Mouse (Mus musculus) midbrain, embryonic 15.5 days (tissue): ENCODE results near the gene Fbxl22. TPM values are rescaled to one million over a fixed set of nuclear protein-coding genes. Genes with fewer than 3 reads are reported as not detected.
A peak's percentile ranks its signal among the peaks of the same experiment; 100 is the strongest.

ENCODE experiments used
- ATAC-seq: fragments of 200-750 bp; cut with Nextera tagmentation; replicated peaks from 2 replicates; pipeline ENCODE4 v1.8.0; 2017; ENCODE audit warnings: moderate TSS enrichment
- H3K27ac ChIP-seq: fragments of 300-500 bp; sonication (generic); 2 replicates; pipeline ENCODE4 v1.5.1; 2015; ENCODE audit warnings: mild to moderate bottlenecking, inconsistent platforms
- H3K27me3 ChIP-seq: fragments of 300-500 bp; sonication (generic); replicated peaks from 2 replicates; pipeline ENCODE4 v1.6.1; 2015; ENCODE audit warnings: inconsistent platforms
- H3K36me3 ChIP-seq: fragments of 300-500 bp; sonication (generic); replicated peaks from 2 replicates; pipeline ENCODE4 v1.6.1; 2015; ENCODE audit warnings: inconsistent platforms
- H3K4me1 ChIP-seq: fragments of 300-500 bp; sonication (generic); 2 replicates; pipeline ENCODE4 v1.6.1; 2015; ENCODE audit warnings: inconsistent platforms
- H3K4me2 ChIP-seq: fragments of 300-500 bp; sonication (generic); 2 replicates; pipeline ENCODE4 v1.6.1; 2015; ENCODE audit warnings: inconsistent platforms, mild to moderate bottlenecking, moderate library complexity
- H3K4me3 ChIP-seq: fragments of 300-500 bp; sonication (generic); 2 replicates; pipeline ENCODE4 v1.5.1; 2015; ENCODE audit warnings: mild to moderate bottlenecking, inconsistent platforms
- H3K9ac ChIP-seq: fragments of 300-500 bp; sonication (generic); 2 replicates; pipeline ENCODE4 v1.6.1; 2015; ENCODE audit warnings: mild to moderate bottlenecking, inconsistent platforms
- H3K9me3 ChIP-seq: fragments of 300-500 bp; sonication (generic); 2 replicates; pipeline ENCODE4 v1.6.1; 2016; ENCODE audit warnings: inconsistent platforms
- WGBS: fragments of 180-500 bp; shearing (Covaris S2); methylation state at CpG from one replicate; pipeline ENCODE4 v1.1.7; 2015; ENCODE audit warnings: mixed read lengths; 5-methylcytosine and 5-hydroxymethylcytosine counted together
- polyA plus RNA-seq: library from polyadenylated mRNA; unstranded; fragments of >200 nt; fragmentation: Nextera tagmentation; extraction: Ambion mirVana; gene quantifications from 2 replicates; pipeline ENCODE4 v1.2.1, GENCODE M21; 2015

The Fbxl22 gene
- polyA plus RNA-seq, 1 experiment from 2014 or later, result 1.2 TPM

DNA sequence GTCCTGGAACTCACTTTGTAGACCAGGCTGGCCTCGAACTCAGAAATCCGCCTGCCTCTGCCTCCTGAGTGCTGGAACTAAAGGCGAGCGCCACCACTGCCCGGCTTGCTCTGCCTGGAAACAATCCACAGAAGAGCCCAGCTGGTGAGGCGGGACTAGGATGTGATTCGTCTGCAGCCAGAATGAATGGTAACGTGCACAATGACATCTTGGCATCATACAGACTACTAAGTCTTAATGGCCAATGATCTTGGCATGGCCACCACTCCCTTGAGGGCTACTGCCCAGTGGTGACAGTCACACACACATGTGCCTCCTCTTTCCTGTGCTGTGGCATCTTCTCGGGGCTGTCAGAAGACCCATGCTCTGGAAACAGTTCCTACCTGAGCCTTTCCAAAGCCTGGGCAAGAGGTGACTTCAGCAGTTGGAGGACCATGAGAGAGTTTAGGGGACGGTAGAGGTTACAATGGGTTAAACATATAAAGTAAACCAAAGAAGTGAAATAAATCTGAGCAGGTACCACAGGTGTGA lies 1.4 kb upstream of the Fbxl22 start:
- Histone ChIP-seq H3K27ac (no peak overlapping the region), H3K4me3 (no peak overlapping the region), H3K9ac (no peak overlapping the region), H3K4me1 (peaks cover 17% of the 10 kb centered on the region), H3K4me2 (no peak overlapping the region), H3K27me3 (no peaks in the 10 kb centered on the region), H3K9me3 (no peaks in the 10 kb centered on the region), H3K36me3 (peaks cover 25% of the 10 kb centered on the region)
- no peak for ATAC-seq
- WGBS, result 92% methylated on average over 10 of the region's 10 CpGs

DNA sequence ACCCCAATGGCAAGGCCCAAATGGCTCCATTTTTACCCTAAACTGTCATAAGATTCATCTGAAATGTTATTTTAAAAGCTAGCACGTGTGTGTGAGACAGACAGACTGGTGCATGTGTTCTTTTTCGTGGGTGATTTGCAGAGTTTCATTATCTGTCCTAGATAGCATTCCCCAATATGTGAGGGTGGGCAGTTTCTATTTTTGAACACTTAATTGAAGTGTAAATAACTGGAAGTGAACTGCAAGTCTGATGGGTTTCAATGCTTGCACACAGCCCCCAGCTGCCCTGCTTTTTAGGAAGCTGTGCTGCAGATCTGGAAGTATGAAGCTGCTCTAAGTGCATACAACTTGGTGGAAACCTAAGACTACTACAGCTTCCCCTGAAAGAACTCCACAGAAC lies 722 bp upstream of the Fbxl22 start:
- Histone ChIP-seq H3K27me3 (no peaks in the 10 kb centered on the region), H3K27ac (no peak overlapping the region), H3K9ac (no peak overlapping the region), H3K4me3 (no peak overlapping the region), H3K4me2 (no peak overlapping the region), H3K36me3 (peaks cover 22% of the 10 kb centered on the region), H3K9me3 (no peaks in the 10 kb centered on the region), H3K4me1 (peaks cover 23% of the 10 kb centered on the region)
- ATAC-seq, result no peak
- WGBS, result 81% methylated on average over 2 of the region's 2 CpGs

DNA sequence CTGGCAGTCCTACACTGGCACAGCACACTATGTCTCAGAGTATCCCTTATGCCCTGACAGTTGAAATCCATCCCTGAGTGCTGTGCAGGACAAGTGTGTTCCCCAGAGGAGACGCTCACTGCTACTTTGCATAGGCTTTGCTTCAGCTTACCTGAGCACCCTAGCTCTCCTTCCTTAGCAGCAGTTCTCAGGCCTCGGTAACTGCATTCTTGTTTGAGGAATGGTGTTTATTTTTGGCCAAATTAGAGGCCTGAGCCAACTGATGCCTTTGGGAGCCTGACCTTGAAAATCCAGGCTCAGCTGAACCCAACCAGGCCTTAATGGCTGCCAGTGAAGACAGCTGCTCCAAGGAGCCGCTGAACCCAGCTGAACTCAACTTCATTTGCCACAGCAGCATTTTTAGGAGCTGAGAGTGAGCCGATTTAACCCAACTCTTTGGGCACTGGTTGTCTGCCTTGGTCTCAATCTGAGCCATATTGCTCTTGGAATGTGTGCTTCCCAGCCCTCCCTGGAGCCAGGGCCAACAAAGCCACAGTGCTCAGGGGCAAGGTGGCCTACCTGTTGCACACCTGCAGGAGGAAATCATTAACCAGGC lies 635 bp downstream of the Fbxl22 start:
- Histone ChIP-seq H3K4me2 (no peak overlapping the region), H3K9ac (no peak overlapping the region), H3K4me3 (no peak overlapping the region), H3K27me3 (no peaks in the 10 kb centered on the region), H3K4me1 (peaks cover 25% of the 10 kb centered on the region), H3K36me3 (peaks cover 26% of the 10 kb centered on the region), H3K9me3 (no peaks in the 10 kb centered on the region), H3K27ac (peak overlapping the region; percentile 99; the same call in 1 of the 2 replicates)
- no peak for ATAC-seq
- WGBS, result 88% methylated on average over 4 of the region's 4 CpGs

DNA sequence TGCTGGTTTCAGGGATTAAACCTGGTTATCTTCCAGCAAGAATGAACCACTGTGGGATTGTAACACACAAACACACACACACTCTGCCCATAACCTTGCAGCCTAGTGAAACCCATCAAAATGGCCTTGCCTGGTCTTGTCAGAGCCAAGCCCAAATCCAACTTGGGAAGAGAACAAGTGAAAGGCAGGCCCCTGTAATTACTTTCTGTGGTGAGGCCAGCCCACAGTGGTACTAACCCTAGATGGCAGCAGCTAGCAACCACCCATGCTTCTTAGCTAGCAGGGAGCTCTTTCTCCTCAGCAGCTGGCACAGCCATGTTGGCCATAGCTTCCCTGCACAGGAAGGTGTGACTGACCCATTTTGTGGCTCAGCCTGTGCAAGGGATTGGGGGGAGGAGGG lies 1.2 kb downstream of the Fbxl22 start:
- Histone ChIP-seq H3K4me2 (no peak overlapping the region), H3K9ac (no peak overlapping the region; the same call in 1 of the 2 replicates), H3K4me3 (no peak overlapping the region), H3K4me1 (peaks cover 25% of the 10 kb centered on the region), H3K9me3 (no peaks in the 10 kb centered on the region), H3K27ac (peak overlapping the region; percentile 99), H3K27me3 (no peaks in the 10 kb centered on the region), H3K36me3 (peaks cover 26% of the 10 kb centered on the region)
- ATAC-seq, result no peak

DNA sequence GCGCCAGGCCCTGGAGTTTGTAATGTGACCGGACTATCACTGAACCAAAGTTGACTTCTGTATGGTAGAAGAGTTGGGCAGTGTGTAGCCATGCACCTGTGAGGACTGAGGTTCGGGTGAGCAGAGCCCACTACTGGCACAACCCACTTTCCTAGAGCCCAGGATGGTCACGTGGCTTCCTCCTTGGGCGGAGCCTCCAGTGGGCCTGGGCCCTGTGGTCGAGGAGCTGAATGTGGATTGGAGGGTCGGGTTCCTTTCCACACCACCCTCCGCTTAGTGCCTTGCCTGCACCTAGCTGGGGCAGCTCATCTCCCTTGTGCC lies 2.1 kb downstream of the Fbxl22 start:
- 0% methylated on average over 8 of the region's 8 CpGs for WGBS
- H3K27me3 ChIP-seq, result no peaks in the 10 kb centered on the region
- H3K9ac ChIP-seq, result peak overlapping the region; percentile 84

DNA sequence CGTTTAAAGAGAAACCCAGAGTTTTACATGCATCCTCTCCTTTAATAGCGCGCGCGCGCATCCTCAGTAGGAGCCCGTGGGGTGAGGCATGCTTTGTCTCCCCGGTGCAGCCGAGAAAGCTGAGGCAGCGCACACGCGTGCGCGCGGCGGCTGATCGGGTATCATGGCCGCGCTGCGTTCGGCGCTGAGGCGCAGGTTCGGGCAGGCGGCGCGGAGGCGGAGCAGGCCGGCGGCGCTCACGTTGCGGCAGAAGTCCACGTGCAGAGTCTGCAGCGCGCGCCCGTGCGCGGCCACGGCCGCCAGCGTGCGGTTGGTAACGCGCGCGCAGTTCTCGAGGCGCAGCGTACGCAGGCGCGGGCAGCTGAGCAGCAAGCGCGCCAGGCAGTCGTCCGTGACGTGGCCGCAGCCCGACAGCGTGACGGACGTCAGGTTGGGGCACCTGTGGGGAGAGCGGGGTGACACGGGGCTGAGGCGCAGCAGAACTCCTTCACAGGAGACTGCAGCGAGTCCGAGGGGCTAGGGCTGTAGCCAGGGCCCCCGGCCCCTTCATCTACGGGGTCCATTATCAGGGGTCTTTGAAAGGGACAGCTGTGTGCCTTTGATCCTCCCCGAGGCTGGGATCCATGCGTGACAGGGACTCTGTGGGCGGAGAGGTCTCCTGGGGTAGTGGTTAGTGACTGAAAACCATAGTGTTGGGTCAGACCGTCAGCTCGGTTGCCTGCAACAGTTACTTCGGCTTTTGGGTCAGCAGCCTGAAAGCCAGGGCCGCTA lies 2.6 kb downstream of the Fbxl22 start:
- Histone ChIP-seq H3K27me3 (no peaks in the 10 kb centered on the region), H3K9me3 (no peaks in the 10 kb centered on the region), H3K4me3 (peak overlapping the region; percentile 62), H3K4me1 (peaks cover 25% of the 10 kb centered on the region), H3K36me3 (peaks cover 23% of the 10 kb centered on the region), H3K27ac (peak overlapping the region; percentile 99), H3K4me2 (peak overlapping the region; percentile 96), H3K9ac (peak overlapping the region; percentile 84)
- under 1% methylated on average over 78 of the region's 78 CpGs for WGBS
- ATAC-seq, result peak; percentile 94

More for the DNA sequence above, 2.1 kb downstream of the Fbxl22 start:
- peak overlapping the region; percentile 96 for H3K4me2 ChIP-seq
- H3K4me1 ChIP-seq, result peaks cover 25% of the 10 kb centered on the region
- H3K36me3 ChIP-seq, result peaks cover 19% of the 10 kb centered on the region
- H3K4me3 ChIP-seq, result peak overlapping the region; percentile 62
- peak overlapping the region; percentile 99 for H3K27ac ChIP-seq
- no peaks in the 10 kb centered on the region for H3K9me3 ChIP-seq
- ATAC-seq, result peak; percentile 89

DNA sequence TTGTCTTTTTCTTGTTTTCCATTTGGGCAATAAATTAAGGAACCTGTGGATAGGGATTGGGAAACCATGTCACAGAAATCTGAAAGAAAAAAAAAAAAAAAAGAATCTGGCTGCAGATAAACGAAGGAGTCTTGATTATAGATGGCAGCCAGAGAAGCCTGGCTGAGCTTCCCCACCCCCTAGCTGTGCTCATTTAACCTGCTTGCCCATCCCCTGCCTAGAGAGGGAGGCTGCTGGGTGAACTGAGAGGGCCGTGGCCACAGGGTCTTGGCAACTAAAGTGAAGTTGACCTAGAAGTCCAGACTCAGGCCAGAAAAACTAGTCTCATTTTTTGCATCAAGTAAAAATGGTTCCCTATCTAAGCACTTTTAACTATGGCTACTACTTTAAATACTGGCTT lies 3.4 kb downstream of the Fbxl22 start:
- Histone ChIP-seq H3K27me3 (no peaks in the 10 kb centered on the region), H3K9ac (peak overlapping the region; percentile 84), H3K4me1 (peaks cover 25% of the 10 kb centered on the region), H3K4me2 (peak overlapping the region; percentile 96), H3K4me3 (peak overlapping the region; percentile 62), H3K36me3 (peaks cover 20% of the 10 kb centered on the region), H3K27ac (peak overlapping the region; percentile 99), H3K9me3 (no peaks in the 10 kb centered on the region)
- no peak for ATAC-seq
- 0% methylated on average over 2 of the region's 2 CpGs for WGBS

DNA sequence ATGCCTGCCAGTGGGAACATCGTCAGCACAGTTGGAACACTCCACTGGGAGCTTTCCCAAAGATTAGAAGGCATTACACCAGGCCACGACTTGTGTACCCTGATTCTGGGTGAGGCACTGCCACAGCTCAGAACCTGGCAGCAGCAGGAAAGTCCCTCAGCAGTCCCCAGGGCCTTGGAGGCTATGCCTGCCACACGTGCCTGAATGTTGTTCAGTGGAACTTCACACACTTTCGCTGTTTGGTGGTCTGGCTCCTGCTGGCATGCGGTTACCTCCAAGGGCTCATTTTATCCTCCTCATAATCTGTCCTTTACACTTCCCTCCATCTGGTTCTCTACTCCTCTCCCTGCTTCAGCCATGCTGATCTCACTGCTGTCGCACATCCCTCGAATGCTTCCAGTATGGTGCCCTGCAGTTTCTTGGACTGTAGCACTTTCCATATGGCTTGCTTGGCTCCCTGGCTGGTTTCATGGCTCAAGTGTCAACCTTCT lies 4.0 kb downstream of the Fbxl22 start:
- Histone ChIP-seq H3K4me1 (peaks cover 25% of the 10 kb centered on the region), H3K36me3 (peaks cover 19% of the 10 kb centered on the region; the same call in 1 of the 2 replicates), H3K9me3 (no peaks in the 10 kb centered on the region), H3K9ac (peak overlapping the region; percentile 84), H3K4me3 (0 out of 2 replicates have a peak overlapping the region, but pooled peaks have one; percentile 5), H3K4me2 (peak overlapping the region; percentile 96), H3K27me3 (no peaks in the 10 kb centered on the region), H3K27ac (peak overlapping the region; percentile 99)
- ATAC-seq, result no peak
- WGBS, result 58% methylated on average over 7 of the region's 7 CpGs

DNA sequence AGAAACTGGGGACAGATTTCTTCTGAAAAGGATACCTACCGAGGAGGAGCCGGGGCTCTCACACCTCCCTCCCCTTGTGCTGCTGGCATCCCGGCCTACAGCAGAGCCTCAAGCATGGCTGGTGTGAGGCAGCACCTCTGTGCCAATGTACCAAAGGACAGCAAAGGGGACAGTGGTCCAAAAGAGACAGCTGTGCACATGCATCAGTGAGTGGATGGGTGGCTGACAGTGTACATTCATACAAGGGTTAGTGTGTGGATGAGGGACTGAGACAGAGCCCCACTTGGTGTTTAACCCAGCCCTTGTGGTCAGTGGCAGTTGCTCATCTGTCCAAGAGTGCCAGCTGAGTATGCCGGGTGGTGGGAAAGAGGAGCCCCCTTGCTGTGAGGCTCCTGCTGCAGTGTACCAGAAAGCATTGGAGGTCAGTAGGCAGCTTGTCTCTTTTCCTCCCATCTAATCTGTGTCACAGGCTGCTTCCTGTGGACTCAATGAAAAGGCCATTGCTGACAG lies 5.4 kb downstream of the Fbxl22 start:
- Histone ChIP-seq H3K4me2 (no peak overlapping the region), H3K36me3 (peaks cover 33% of the 10 kb centered on the region; the same call in 1 of the 2 replicates), H3K9ac (no peak overlapping the region), H3K27me3 (no peaks in the 10 kb centered on the region), H3K9me3 (no peaks in the 10 kb centered on the region), H3K4me1 (peaks cover 25% of the 10 kb centered on the region), H3K27ac (no peak overlapping the region), H3K4me3 (no peak overlapping the region)
- ATAC-seq, result no peak
- WGBS, result 69% methylated on average over 4 of the region's 4 CpGs

DNA sequence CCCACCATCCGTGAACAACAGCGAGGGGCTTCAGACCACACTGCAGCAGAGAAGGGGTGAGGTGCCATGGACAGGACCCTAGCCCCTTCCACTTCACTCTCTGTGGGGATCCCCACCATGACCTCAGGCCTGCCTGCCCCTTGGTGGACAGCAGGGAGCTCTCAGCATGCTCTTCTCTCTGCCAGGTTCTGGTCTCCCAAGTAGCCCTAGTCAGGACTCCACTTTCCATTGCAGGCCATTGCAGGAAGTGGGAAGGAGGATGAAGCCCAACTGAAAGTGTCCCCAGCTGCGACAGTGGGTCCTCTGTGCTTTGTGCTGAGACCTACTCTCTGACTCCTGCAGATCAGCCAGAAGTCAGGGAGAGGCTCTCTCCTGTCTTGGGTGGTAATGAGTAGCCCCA lies 6.7 kb downstream of the Fbxl22 start:
- Histone ChIP-seq H3K9me3 (no peaks in the 10 kb centered on the region), H3K4me3 (no peak overlapping the region), H3K4me2 (no peak overlapping the region), H3K4me1 (peaks cover 16% of the 10 kb centered on the region), H3K27me3 (no peaks in the 10 kb centered on the region), H3K36me3 (peaks cover 37% of the 10 kb centered on the region; the same call in 1 of the 2 replicates), H3K27ac (no peak overlapping the region), H3K9ac (no peak overlapping the region)
- ATAC-seq, result no peak
- 78% methylated on average over 3 of the region's 3 CpGs for WGBS

DNA sequence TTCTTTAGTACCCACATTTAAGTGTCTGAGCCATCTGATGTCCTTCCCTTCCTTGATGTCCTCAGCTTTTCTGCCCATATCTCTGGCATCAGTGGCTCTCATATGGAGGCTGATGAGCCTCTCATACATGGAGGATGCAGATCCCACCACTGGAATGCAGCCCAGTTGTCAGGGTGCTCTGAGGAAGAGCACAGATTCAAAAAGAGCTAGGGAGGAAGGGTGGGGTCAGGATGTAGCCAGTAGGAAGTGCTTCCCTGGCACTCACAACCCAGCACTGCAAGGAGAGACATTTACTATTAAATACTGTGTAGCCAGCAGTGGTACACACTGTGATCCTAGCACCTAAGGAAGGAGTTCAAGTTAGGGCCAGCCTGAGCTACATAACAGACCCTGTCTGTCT lies 8.0 kb downstream of the Fbxl22 start:
- H3K9me3 ChIP-seq, result no peaks in the 10 kb centered on the region
- no peaks in the 10 kb centered on the region for H3K27me3 ChIP-seq
- ATAC-seq, result no peak
- H3K27ac ChIP-seq, result no peak overlapping the region; the same call in 1 of the 2 replicates
- no peak overlapping the region for H3K4me3 ChIP-seq
- H3K4me2 ChIP-seq, result no peak overlapping the region
- H3K9ac ChIP-seq, result no peak overlapping the region
- H3K4me1 ChIP-seq, result peaks cover 12% of the 10 kb centered on the region
- peaks cover 45% of the 10 kb centered on the region for H3K36me3 ChIP-seq

DNA sequence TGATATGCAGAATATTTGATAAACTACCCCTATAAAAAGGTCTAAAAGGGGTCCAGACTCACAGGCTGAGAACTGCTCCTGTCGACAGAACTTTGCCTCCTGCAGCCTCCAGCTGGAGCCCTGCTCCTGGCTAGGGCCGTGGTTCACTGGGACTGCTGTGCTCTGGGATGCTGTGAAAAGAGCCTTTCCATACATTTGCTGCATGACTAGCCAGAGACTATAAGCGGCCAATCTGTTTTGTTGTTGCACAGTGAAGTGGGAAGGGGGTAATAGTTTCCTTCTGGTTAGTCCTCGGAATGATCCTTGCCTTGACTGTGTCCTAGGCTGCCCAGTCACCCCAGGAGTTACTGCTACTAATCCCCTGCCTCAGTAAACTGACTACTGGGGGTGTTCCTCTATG lies 8.4 kb downstream of the Fbxl22 start:
- no peak for ATAC-seq
- Histone ChIP-seq H3K4me3 (no peak overlapping the region), H3K4me2 (no peak overlapping the region), H3K27me3 (no peaks in the 10 kb centered on the region), H3K27ac (no peak overlapping the region; the same call in 1 of the 2 replicates), H3K9me3 (no peaks in the 10 kb centered on the region), H3K4me1 (peaks cover 11% of the 10 kb centered on the region), H3K9ac (no peak overlapping the region), H3K36me3 (peaks cover 49% of the 10 kb centered on the region)
- WGBS, result 13% methylated on average over 4 of the region's 4 CpGs
